In the genomic region with DNA sequence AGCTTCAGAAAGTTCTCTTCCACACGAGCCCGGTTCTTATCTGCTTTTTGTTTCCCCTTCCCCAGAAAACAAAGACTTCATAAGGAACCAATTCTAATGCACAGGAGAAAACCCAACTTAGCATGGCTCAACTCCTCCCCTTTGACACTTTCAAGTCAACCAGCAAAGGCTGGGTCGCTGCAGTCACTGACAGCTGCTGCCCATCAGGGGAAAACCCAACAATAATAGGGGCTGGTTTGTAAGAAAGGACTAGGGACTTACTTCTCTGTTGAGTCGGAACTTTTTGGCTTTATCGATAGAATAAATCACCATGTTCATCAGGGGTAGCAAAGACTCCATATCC, we compare ENCODE assay signal across 8 mouse cellular contexts. TPM values are rescaled to one million over a fixed set of nuclear protein-coding genes. Genes with fewer than 3 reads are reported as not detected.
DNase-seq lines count a peak whose midpoint lies in the region; ATAC-seq lines count a peak whose summit lies in the region.

A gene (minus strand): TSS at position 46 of the 343 bp plus-strand sequence.

- no peaks in the 10 kb centered on the region for H3K4me1 ChIP-seq in lung, embryonic 16.5 days (replicated peaks; ENCODE audit: control insufficient read depth, insufficient read depth, low read length)
- no peaks in the 10 kb centered on the region for H3K4me1 ChIP-seq in neural tube, embryonic 13.5 days (replicated peaks)

- H3K27ac ChIP-seq in lung, embryonic 16.5 days (ENCODE audit: low read length) = no peak within 1 kb of the TSS
- no peak within 1 kb of the TSS for H3K27ac ChIP-seq in neural tube, embryonic 13.5 days (replicated peaks)

- ATAC-seq in lung, embryonic 16.5 days (ENCODE audit: low read depth) = no peak
- no peak for ATAC-seq in neural tube, embryonic 13.5 days (ENCODE audit: low read depth)

- H3K4me3 ChIP-seq in lung, embryonic 16.5 days (ENCODE audit: low read length) = no peak within 1 kb of the TSS
- H3K4me3 ChIP-seq in neural tube, embryonic 13.5 days = no peak within 1 kb of the TSS

- WGBS in lung, embryonic 16.5 days = 74% methylated on average over 5 of the region's 5 CpGs
- 91% methylated on average over 5 of the region's 5 CpGs for WGBS in neural tube, embryonic 13.5 days

- H3K27me3 ChIP-seq in lung, embryonic 16.5 days (ENCODE audit: control insufficient read depth, insufficient read depth, low read depth, low read length) = no peaks in the 10 kb centered on the region
- no peaks in the 10 kb centered on the region for H3K27me3 ChIP-seq in neural tube, embryonic 13.5 days

- no peak within 1 kb of the TSS for H3K4me2 ChIP-seq in lung, embryonic 16.5 days (ENCODE audit: low read depth, low read length)
- H3K4me2 ChIP-seq in neural tube, embryonic 13.5 days = no peak within 1 kb of the TSS

- no peak within 1 kb of the TSS for H3K9ac ChIP-seq in lung, embryonic 16.5 days (ENCODE audit: low read length)
- H3K9ac ChIP-seq in neural tube, embryonic 13.5 days = no peak within 1 kb of the TSS

- no peak for DNase-seq in lung, adult 18-20 months
- DNase-seq in adrenal gland, postnatal 4 days (ENCODE audit: low spot score in 2 of 2) = no peak
- DNase-seq in gastrocnemius, postnatal 10 days = no peak
- DNase-seq in left cerebral cortex, postnatal 25 days (ENCODE audit: low spot score in 2 of 2) = no peak
- no peak for DNase-seq in cerebellum, postnatal 10 days
- no peak for DNase-seq in urinary bladder, postnatal 10 days (ENCODE audit: low spot score)

- no peaks in the 10 kb centered on the region for H3K9me3 ChIP-seq in lung, embryonic 16.5 days (ENCODE audit: control insufficient read depth, low read length)
- H3K9me3 ChIP-seq in neural tube, embryonic 13.5 days = no peaks in the 10 kb centered on the region

- peaks cover 61% of the 10 kb centered on the region for H3K36me3 ChIP-seq in lung, embryonic 16.5 days (ENCODE audit: control insufficient read depth, insufficient read depth, low read length)
- peaks cover 87% of the 10 kb centered on the region for H3K36me3 ChIP-seq in neural tube, embryonic 13.5 days

- intact Hi-C loops in left cerebral cortex, postnatal 25 days (cut with DNase I) = no loop called here

RNA-seq across cellular contexts. Expression of the gene that starts here (rescaled TPM):
- polyA plus RNA-seq in lung, embryonic 16.5 days (2015; fragmentation: Nextera tagmentation; extraction: Ambion mirVana) = 22.7 and 24.2 TPM in 2 replicates
- total RNA-seq in adrenal gland, postnatal 4 days (2021) = 10 to 100 TPM; 19.3 to 20.1 TPM
- total RNA-seq in gastrocnemius, postnatal 10 days (2021) = 10 to 100 TPM; 21.5 to 22.8 TPM
- 10 to 100 TPM; 24.8 to 25.5 TPM for total RNA-seq in left cerebral cortex, postnatal 25 days (2021)
- 32.8 and 33.5 TPM in 2 replicates for polyA plus RNA-seq in neural tube, embryonic 13.5 days (2015; fragmentation: Nextera tagmentation; extraction: Ambion mirVana)
